Mouse (Mus musculus): ENCODE measurements around the gene Traip. TPM values are rescaled to one million over a fixed set of nuclear protein-coding genes. Genes with fewer than 3 reads are reported as not detected.

Gene Traip
- polyA plus RNA-seq, 1 experiment from 2014 or later, result 17.1 TPM

GRCm38 (mm10) chr9:107963700-107964099 is 13.8 kb downstream of the Traip start:
- peaks cover 13% of the 10 kb centered on the region for H3K4me1 ChIP-seq (replicated peaks; ENCODE audit: control insufficient read depth, insufficient read depth, low read length)
- 27% methylated on average over 5 of the region's 5 CpGs for WGBS
- H3K9ac ChIP-seq (replicated peaks; ENCODE audit: low read depth, low read length), result no peak overlapping the region
- ATAC-seq, result peak; percentile 60; the same call in 1 of the 2 replicates
- H3K4me2 ChIP-seq (ENCODE audit: low read length), result no peak overlapping the region
- no peaks in the 10 kb centered on the region for H3K9me3 ChIP-seq (ENCODE audit: control insufficient read depth, low read length)
- no peaks in the 10 kb centered on the region for H3K36me3 ChIP-seq (ENCODE audit: control insufficient read depth, insufficient read depth)
- no peaks in the 10 kb centered on the region for H3K27me3 ChIP-seq (replicated peaks; ENCODE audit: control insufficient read depth, insufficient read depth, low read length)
- no peak overlapping the region for H3K27ac ChIP-seq (ENCODE audit: low read length)
- H3K4me3 ChIP-seq (replicated peaks; ENCODE audit: low read length), result no peak overlapping the region

GRCm38 (mm10) chr9:107964681-107965080 is 14.7 kb downstream of the Traip start:
- Histone ChIP-seq H3K4me3 (replicated peaks; ENCODE audit: low read length) (no peak overlapping the region), H3K27ac (ENCODE audit: low read length) (no peak overlapping the region), H3K4me1 (replicated peaks; ENCODE audit: control insufficient read depth, insufficient read depth, low read length) (peaks cover 13% of the 10 kb centered on the region), H3K9ac (replicated peaks; ENCODE audit: low read depth, low read length) (no peak overlapping the region), H3K9me3 (ENCODE audit: control insufficient read depth, low read length) (no peaks in the 10 kb centered on the region), H3K27me3 (replicated peaks; ENCODE audit: control insufficient read depth, insufficient read depth, low read length) (no peaks in the 10 kb centered on the region), H3K36me3 (ENCODE audit: control insufficient read depth, insufficient read depth) (no peaks in the 10 kb centered on the region), H3K4me2 (ENCODE audit: low read length) (no peak overlapping the region)
- WGBS, result 95% methylated on average over 9 of the region's 9 CpGs
- no peak for ATAC-seq

- Histone ChIP-seq H3K4me1 (replicated peaks; ENCODE audit: control insufficient read depth, insufficient read depth, low read length) (peaks cover 4% of the 10 kb centered on the region), H3K27ac (ENCODE audit: low read length) (no peak overlapping the region), H3K4me2 (ENCODE audit: low read length) (no peak overlapping the region), H3K36me3 (ENCODE audit: control insufficient read depth, insufficient read depth) (no peaks in the 10 kb centered on the region; the same call in 1 of the 2 replicates), H3K4me3 (replicated peaks; ENCODE audit: low read length) (no peak overlapping the region), H3K9ac (replicated peaks; ENCODE audit: low read depth, low read length) (no peak overlapping the region), H3K9me3 (ENCODE audit: control insufficient read depth, low read length) (no peaks in the 10 kb centered on the region), H3K27me3 (replicated peaks; ENCODE audit: control insufficient read depth, insufficient read depth, low read length) (no peaks in the 10 kb centered on the region)
- no peak for ATAC-seq
- 92% methylated on average over 10 of the region's 10 CpGs for WGBS
These were observed 16.7 kb downstream of the Traip start for GRCm38 (mm10) chr9:107966676-107967075.

GRCm38 (mm10) chr9:107967437-107967836 is 17.5 kb downstream of the Traip start:
- Histone ChIP-seq H3K4me1 (replicated peaks; ENCODE audit: control insufficient read depth, insufficient read depth, low read length) (no peaks in the 10 kb centered on the region), H3K27me3 (replicated peaks; ENCODE audit: control insufficient read depth, insufficient read depth, low read length) (no peaks in the 10 kb centered on the region), H3K4me2 (ENCODE audit: low read length) (no peak overlapping the region), H3K9me3 (ENCODE audit: control insufficient read depth, low read length) (no peaks in the 10 kb centered on the region), H3K36me3 (ENCODE audit: control insufficient read depth, insufficient read depth) (no peaks in the 10 kb centered on the region; the same call in 1 of the 2 replicates), H3K27ac (ENCODE audit: low read length) (no peak overlapping the region), H3K4me3 (replicated peaks; ENCODE audit: low read length) (no peak overlapping the region), H3K9ac (replicated peaks; ENCODE audit: low read depth, low read length) (no peak overlapping the region)
- no peak for ATAC-seq
- 89% methylated on average over 6 of the region's 6 CpGs for WGBS

- Histone ChIP-seq H3K36me3 (ENCODE audit: control insufficient read depth, insufficient read depth) (no peaks in the 10 kb centered on the region; the same call in 1 of the 2 replicates), H3K4me3 (replicated peaks; ENCODE audit: low read length) (no peak overlapping the region), H3K4me2 (ENCODE audit: low read length) (no peak overlapping the region), H3K27ac (ENCODE audit: low read length) (no peak overlapping the region), H3K4me1 (replicated peaks; ENCODE audit: control insufficient read depth, insufficient read depth, low read length) (no peaks in the 10 kb centered on the region), H3K27me3 (replicated peaks; ENCODE audit: control insufficient read depth, insufficient read depth, low read length) (no peaks in the 10 kb centered on the region), H3K9ac (replicated peaks; ENCODE audit: low read depth, low read length) (no peak overlapping the region), H3K9me3 (ENCODE audit: control insufficient read depth, low read length) (no peaks in the 10 kb centered on the region)
- WGBS, result 91% methylated on average over 7 of the region's 7 CpGs
- no peak for ATAC-seq
These were observed 18.6 kb downstream of the Traip start for GRCm38 (mm10) chr9:107968531-107968930.

GRCm38 (mm10) chr9:107970311-107970710 is 20.4 kb downstream of the Traip start:
- Histone ChIP-seq H3K4me2 (ENCODE audit: low read length) (no peak overlapping the region), H3K4me1 (replicated peaks; ENCODE audit: control insufficient read depth, insufficient read depth, low read length) (no peaks in the 10 kb centered on the region), H3K27me3 (replicated peaks; ENCODE audit: control insufficient read depth, insufficient read depth, low read length) (no peaks in the 10 kb centered on the region), H3K36me3 (ENCODE audit: control insufficient read depth, insufficient read depth) (no peaks in the 10 kb centered on the region; the same call in 1 of the 2 replicates), H3K9ac (replicated peaks; ENCODE audit: low read depth, low read length) (no peak overlapping the region), H3K27ac (ENCODE audit: low read length) (no peak overlapping the region), H3K9me3 (ENCODE audit: control insufficient read depth, low read length) (no peaks in the 10 kb centered on the region), H3K4me3 (replicated peaks; ENCODE audit: low read length) (no peak overlapping the region)
- ATAC-seq, result no peak
- WGBS, result 85% methylated on average over 5 of the region's 5 CpGs

GRCm38 (mm10) chr9:107971690-107972541 is 22.0 kb downstream of the Traip start:
- no peaks in the 10 kb centered on the region for H3K27me3 ChIP-seq (replicated peaks; ENCODE audit: control insufficient read depth, insufficient read depth, low read length)
- no peaks in the 10 kb centered on the region for H3K4me1 ChIP-seq (replicated peaks; ENCODE audit: control insufficient read depth, insufficient read depth, low read length)
- no peaks in the 10 kb centered on the region for H3K9me3 ChIP-seq (ENCODE audit: control insufficient read depth, low read length)
- no peak overlapping the region for H3K27ac ChIP-seq (ENCODE audit: low read length)
- H3K9ac ChIP-seq (replicated peaks; ENCODE audit: low read depth, low read length), result no peak overlapping the region
- no peak overlapping the region for H3K4me3 ChIP-seq (replicated peaks; ENCODE audit: low read length)
- 82% methylated on average over 8 of the region's 8 CpGs for WGBS
- H3K36me3 ChIP-seq (ENCODE audit: control insufficient read depth, insufficient read depth), result no peaks in the 10 kb centered on the region; the same call in 1 of the 2 replicates
- no peak overlapping the region for H3K4me2 ChIP-seq (ENCODE audit: low read length)
- ATAC-seq, result no peak

- H3K4me2 ChIP-seq (ENCODE audit: low read length), result no peak overlapping the region
- H3K4me1 ChIP-seq (replicated peaks; ENCODE audit: control insufficient read depth, insufficient read depth, low read length), result no peaks in the 10 kb centered on the region
- no peak overlapping the region for H3K9ac ChIP-seq (replicated peaks; ENCODE audit: low read depth, low read length)
- no peaks in the 10 kb centered on the region for H3K9me3 ChIP-seq (ENCODE audit: control insufficient read depth, low read length)
- no peak overlapping the region for H3K27ac ChIP-seq (ENCODE audit: low read length)
- no peaks in the 10 kb centered on the region for H3K27me3 ChIP-seq (replicated peaks; ENCODE audit: control insufficient read depth, insufficient read depth, low read length)
- no peak for ATAC-seq
- no peak overlapping the region for H3K4me3 ChIP-seq (replicated peaks; ENCODE audit: low read length)
- WGBS, result 88% methylated on average over 10 of the region's 10 CpGs
- H3K36me3 ChIP-seq (ENCODE audit: control insufficient read depth, insufficient read depth), result no peaks in the 10 kb centered on the region; the same call in 1 of the 2 replicates
These were observed 24.7 kb downstream of the Traip start for GRCm38 (mm10) chr9:107974491-107975171.

All from forebrain, embryonic 16.5 days (tissue).